Mouse (Mus musculus) forebrain, embryonic 11.5 days (tissue): ENCODE results near the gene Neu2. TPM values are rescaled to one million over a fixed set of nuclear protein-coding genes. Genes with fewer than 3 reads are reported as not detected.

ENCODE experiments used
- ATAC-seq: fragments of 200-750 bp; cut with Nextera tagmentation; replicated peaks from 2 replicates; pipeline ENCODE4 v1.8.0; 2017; ENCODE audit warnings: moderate TSS enrichment; ENCODE audit not compliant: low FRiP score
- DNase-seq: peaks from one replicate; pipeline ENCODE4 v3.0.0-alpha.2; 2017; ENCODE audit warnings: low spot score
- H3K27ac ChIP-seq: fragments of 300-500 bp; sonication (generic); 2 replicates; pipeline ENCODE4 v1.5.1; 2014; ENCODE audit warnings: low read depth, low read length
- H3K27me3 ChIP-seq: fragments of 300-500 bp; sonication (generic); 2 replicates; pipeline ENCODE4 v1.6.1; 2014; ENCODE audit warnings: mild to moderate bottlenecking, low read length, mixed read lengths; ENCODE audit not compliant: control insufficient read depth, insufficient read depth
- H3K36me3 ChIP-seq: fragments of 300-500 bp; sonication (generic); 2 replicates; pipeline ENCODE4 v1.6.1; 2014; ENCODE audit warnings: mild to moderate bottlenecking, low read length, moderate library complexity, mixed read lengths; ENCODE audit not compliant: control insufficient read depth, insufficient read depth
- H3K4me1 ChIP-seq: fragments of 300-500 bp; sonication (generic); replicated peaks from 2 replicates; pipeline ENCODE4 v1.6.1; 2014; ENCODE audit warnings: low read length, mixed read lengths; ENCODE audit not compliant: control insufficient read depth, insufficient read depth
- H3K4me2 ChIP-seq: fragments of 300-500 bp; sonication (generic); 2 replicates; pipeline ENCODE4 v1.6.1; 2014; ENCODE audit warnings: low read depth, mild to moderate bottlenecking, low read length, moderate library complexity, mixed read lengths; ENCODE audit not compliant: severe bottlenecking
- H3K4me3 ChIP-seq: fragments of 300-500 bp; sonication (generic); 2 replicates; pipeline ENCODE4 v1.5.1; 2014; ENCODE audit warnings: low read depth, low read length
- H3K9ac ChIP-seq: fragments of 300-500 bp; sonication (generic); 2 replicates; pipeline ENCODE4 v1.6.1; 2014; ENCODE audit warnings: low read length
- H3K9me3 ChIP-seq: fragments of 300-500 bp; sonication (generic); 2 replicates; pipeline ENCODE4 v1.6.1; 2016; ENCODE audit warnings: low read length, mixed read lengths; ENCODE audit not compliant: control insufficient read depth
- WGBS: fragments of 180-500 bp; shearing (Covaris S2); extraction: QIAGEN DNeasy Blood & Tissue Kit; methylation state at CpG from one replicate; pipeline ENCODE4 v1.1.7; 2014; 5-methylcytosine and 5-hydroxymethylcytosine counted together
- polyA plus RNA-seq: library from polyadenylated mRNA; unstranded; fragments of >200 nt; fragmentation: Nextera tagmentation; extraction: Ambion mirVana; gene quantifications from 2 replicates; pipeline ENCODE4 v1.2.1, GENCODE M21; 2014

Neu2 gene
- polyA plus RNA-seq, 1 experiment from 2014 or later, result not detected

GRCm38 (mm10) chr1:87580824-87581223, 71.1 kb downstream of the Neu2 start:
- no peaks in the 10 kb centered on the region for H3K27me3 ChIP-seq
- no peaks in the 10 kb centered on the region for H3K36me3 ChIP-seq
- H3K27ac ChIP-seq, result no peak overlapping the region
- H3K9me3 ChIP-seq, result no peaks in the 10 kb centered on the region
- no peaks in the 10 kb centered on the region for H3K4me1 ChIP-seq
- WGBS, result 3% methylated on average over 3 of the region's 3 CpGs
- ATAC-seq (no peak), DNase-seq (no peak)
- H3K4me2 ChIP-seq, result no peak overlapping the region
- no peak overlapping the region for H3K9ac ChIP-seq
- H3K4me3 ChIP-seq, result no peak overlapping the region

GRCm38 (mm10) chr1:87589162-87589561, 79.5 kb downstream of the Neu2 start:
- Histone ChIP-seq H3K27me3 (no peaks in the 10 kb centered on the region), H3K9ac (no peak overlapping the region), H3K4me1 (no peaks in the 10 kb centered on the region), H3K4me3 (no peak overlapping the region), H3K9me3 (no peaks in the 10 kb centered on the region), H3K4me2 (no peak overlapping the region), H3K36me3 (no peaks in the 10 kb centered on the region), H3K27ac (no peak overlapping the region)
- 90% methylated on average over 7 of the region's 7 CpGs for WGBS
- DNase-seq (no peak), ATAC-seq (no peak)

GRCm38 (mm10) chr1:87589980-87590379, 80.3 kb downstream of the Neu2 start:
- H3K9me3 ChIP-seq, result no peaks in the 10 kb centered on the region
- ATAC-seq, result no peak
- WGBS, result 87% methylated on average over 8 of the region's 8 CpGs

GRCm38 (mm10) chr1:87594261-87594660, 84.6 kb downstream of the Neu2 start:
- Histone ChIP-seq H3K4me2 (no peak overlapping the region), H3K4me1 (no peaks in the 10 kb centered on the region), H3K9me3 (no peaks in the 10 kb centered on the region), H3K27ac (no peak overlapping the region), H3K27me3 (no peaks in the 10 kb centered on the region), H3K36me3 (no peaks in the 10 kb centered on the region), H3K9ac (no peak overlapping the region), H3K4me3 (no peak overlapping the region)
- WGBS, result 76% methylated on average over 3 of the region's 3 CpGs
- no peak for ATAC-seq
- DNase-seq, result no peak

More at GRCm38 (mm10) chr1:87589980-87590379, 80.3 kb downstream of the Neu2 start:
- Histone ChIP-seq H3K9ac (no peak overlapping the region), H3K4me3 (no peak overlapping the region), H3K36me3 (no peaks in the 10 kb centered on the region), H3K4me2 (no peak overlapping the region), H3K4me1 (no peaks in the 10 kb centered on the region), H3K27ac (no peak overlapping the region), H3K27me3 (no peaks in the 10 kb centered on the region)
- DNase-seq, result no peak

- H3K27me3 ChIP-seq, result no peaks in the 10 kb centered on the region
- H3K9ac ChIP-seq, result no peak overlapping the region
- ATAC-seq (no peak), DNase-seq (no peak)
- WGBS, result 94% methylated on average over 10 of the region's 10 CpGs
- no peaks in the 10 kb centered on the region for H3K4me1 ChIP-seq
- no peaks in the 10 kb centered on the region for H3K9me3 ChIP-seq
- no peak overlapping the region for H3K27ac ChIP-seq
- H3K36me3 ChIP-seq, result no peaks in the 10 kb centered on the region
- no peak overlapping the region for H3K4me3 ChIP-seq
- no peak overlapping the region for H3K4me2 ChIP-seq
Measured at GRCm38 (mm10) chr1:87594671-87595070, 85.0 kb downstream of the Neu2 start.

- no peak for ATAC-seq
- 80% methylated on average over 7 of the region's 7 CpGs for WGBS
- no peak overlapping the region for H3K4me2 ChIP-seq
- H3K4me3 ChIP-seq, result no peak overlapping the region
- H3K4me1 ChIP-seq, result no peaks in the 10 kb centered on the region
- H3K27me3 ChIP-seq, result no peaks in the 10 kb centered on the region
- H3K9me3 ChIP-seq, result no peaks in the 10 kb centered on the region
- no peak overlapping the region for H3K27ac ChIP-seq
- H3K36me3 ChIP-seq, result no peaks in the 10 kb centered on the region
- H3K9ac ChIP-seq, result no peak overlapping the region
- DNase-seq, result no peak
Measured at GRCm38 (mm10) chr1:87600533-87600932, 90.8 kb downstream of the Neu2 start.

- no peaks in the 10 kb centered on the region for H3K36me3 ChIP-seq
- DNase-seq (no peak), ATAC-seq (no peak)
- no peak overlapping the region for H3K9ac ChIP-seq
- no peaks in the 10 kb centered on the region for H3K4me1 ChIP-seq
- H3K4me3 ChIP-seq, result no peak overlapping the region
- no peak overlapping the region for H3K4me2 ChIP-seq
- no peaks in the 10 kb centered on the region for H3K27me3 ChIP-seq
- 81% methylated on average over 2 of the region's 2 CpGs for WGBS
- H3K27ac ChIP-seq, result no peak overlapping the region
- H3K9me3 ChIP-seq, result no peaks in the 10 kb centered on the region
Measured at GRCm38 (mm10) chr1:87601801-87602200, 92.1 kb downstream of the Neu2 start.

GRCm38 (mm10) chr1:87603389-87603788, 93.7 kb downstream of the Neu2 start:
- DNase-seq (no peak), ATAC-seq (no peak)
- Histone ChIP-seq H3K4me2 (no peak overlapping the region), H3K27ac (no peak overlapping the region), H3K4me1 (no peaks in the 10 kb centered on the region), H3K9ac (no peak overlapping the region), H3K36me3 (no peaks in the 10 kb centered on the region), H3K27me3 (no peaks in the 10 kb centered on the region), H3K9me3 (no peaks in the 10 kb centered on the region), H3K4me3 (no peak overlapping the region)
- 89% methylated on average over 5 of the region's 5 CpGs for WGBS

GRCm38 (mm10) chr1:87605296-87605695, 95.6 kb downstream of the Neu2 start:
- H3K4me2 ChIP-seq, result no peak overlapping the region
- H3K4me3 ChIP-seq, result no peak overlapping the region
- no peak overlapping the region for H3K9ac ChIP-seq
- ATAC-seq (no peak), DNase-seq (no peak)
- H3K27ac ChIP-seq, result no peak overlapping the region
- WGBS, result 83% methylated on average over 2 of the region's 2 CpGs
- H3K27me3 ChIP-seq, result no peaks in the 10 kb centered on the region
- H3K9me3 ChIP-seq, result no peaks in the 10 kb centered on the region
- H3K36me3 ChIP-seq, result no peaks in the 10 kb centered on the region
- H3K4me1 ChIP-seq, result no peaks in the 10 kb centered on the region
